Mouse (Mus musculus) MEL (cell line): ENCODE data around the gene Dvl2. TPM values are rescaled to one million over a fixed set of nuclear protein-coding genes. Genes with fewer than 3 reads are reported as not detected.
A peak's percentile ranks its signal among the peaks of the same experiment; 100 is the strongest.
"Not testable (repeated sequence)": the region's sequence is repeated elsewhere in the genome, so short reads cannot be mapped to it uniquely, and the experiment has no call there.

Experiments
- DNase-seq: peaks from one replicate; pipeline ENCODE4 v3.0.0; 2011; ENCODE audit warnings: low read depth, low spot score
- H3K27ac ChIP-seq: 2 replicates; pipeline ENCODE4 v1.5.1; 2012; ENCODE audit warnings: low read depth, mild to moderate bottlenecking, control low read depth, low read length, moderate library complexity; ENCODE audit not compliant: control insufficient read depth
- H3K27me3 ChIP-seq, 2 experiments: fragments of 150-350 bp in 1 of 2; sonication (generic) in 1 of 2; 2 replicates each; pipeline ENCODE4 v1.6.1; 2012; ENCODE audit warnings: low read length in 2 of 2, mild to moderate bottlenecking in 2 of 2, improper control_type of control experiment in 1 of 2, moderate library complexity in 1 of 2; ENCODE audit not compliant: insufficient read depth in 2 of 2, control insufficient read depth in 1 of 2
- H3K36me3 ChIP-seq, 2 experiments: 2 replicates each; pipeline ENCODE4 v1.6.1; 2012 to 2014; ENCODE audit warnings: low read length in 2 of 2, improper control_type of control experiment in 1 of 2, inconsistent platforms in 1 of 2, mild to moderate bottlenecking in 1 of 2; ENCODE audit not compliant: insufficient read depth in 2 of 2, control insufficient read depth in 1 of 2
- H3K4me1 ChIP-seq, 2 experiments: fragments of 150-350 bp in 1 of 2; sonication (generic) in 1 of 2; 2 replicates each; pipeline ENCODE4 v1.6.1; 2012; ENCODE audit warnings: low read length in 2 of 2, improper control_type of control experiment in 1 of 2, mild to moderate bottlenecking in 1 of 2; ENCODE audit not compliant: insufficient read depth in 2 of 2, control insufficient read depth in 1 of 2
- H3K4me3 ChIP-seq, 2 experiments: fragments of 150-350 bp in 1 of 2; sonication (generic) in 1 of 2; 2 replicates each; pipeline ENCODE4 v1.5.1; 2012; ENCODE audit warnings: low read depth in 2 of 2, low read length in 2 of 2, mild to moderate bottlenecking in 2 of 2, moderate library complexity in 2 of 2, control low read depth in 1 of 2, improper control_type of control experiment in 1 of 2; ENCODE audit not compliant: control insufficient read depth in 1 of 2, insufficient read depth in 1 of 2
- H3K79me2 ChIP-seq: 2 replicates; pipeline ENCODE4 v1.6.1; 2012; ENCODE audit warnings: mild to moderate bottlenecking, low read length, moderate library complexity; ENCODE audit not compliant: control insufficient read depth, poor library complexity, insufficient read depth
- H3K9ac ChIP-seq: 2 replicates; pipeline ENCODE4 v1.6.1; 2012; ENCODE audit warnings: low read depth, mild to moderate bottlenecking, control low read depth, low read length, moderate library complexity; ENCODE audit not compliant: control insufficient read depth, poor library complexity, severe bottlenecking
- H3K9me3 ChIP-seq: fragments of 150-350 bp; sonication (generic); replicated peaks from 2 replicates; pipeline ENCODE4 v1.6.1; 2012; ENCODE audit warnings: mild to moderate bottlenecking, low read length, improper control_type of control experiment, moderate library complexity; ENCODE audit not compliant: insufficient read depth
- ELF1 ChIP-seq: IDR thresholded peaks from 2 replicates; pipeline ENCODE4 v1.6.1; 2014; ENCODE audit warnings: low read depth, mild to moderate bottlenecking, inconsistent platforms, low read length, improper control_type of control experiment, moderate library complexity
- ETS1 ChIP-seq: IDR thresholded peaks from 2 replicates; pipeline ENCODE4 v1.6.1; 2012; ENCODE audit warnings: low read depth, mild to moderate bottlenecking, inconsistent platforms, low read length, improper control_type of control experiment, moderate library complexity
- MAX ChIP-seq: IDR thresholded peaks from 2 replicates; pipeline ENCODE4 v1.6.1; 2011; ENCODE audit warnings: low read length, improper control_type of control experiment
- NRF1 ChIP-seq: IDR thresholded peaks from 2 replicates; pipeline ENCODE4 v1.6.1; 2014; ENCODE audit warnings: low read depth, mild to moderate bottlenecking, inconsistent platforms, low read length, improper control_type of control experiment, moderate library complexity; ENCODE audit not compliant: poor library complexity, insufficient read depth, severe bottlenecking
- RAD21 ChIP-seq: IDR thresholded peaks from 2 replicates; pipeline ENCODE4 v1.6.1; 2011; ENCODE audit warnings: mild to moderate bottlenecking, low read depth, low read length, improper control_type of control experiment
- UBTF ChIP-seq: IDR thresholded peaks from 2 replicates; pipeline ENCODE4 v1.6.1; 2012; ENCODE audit warnings: low read depth, mild to moderate bottlenecking, inconsistent platforms, low read length, improper control_type of control experiment, moderate library complexity, borderline replicate concordance; ENCODE audit not compliant: insufficient read depth
- USF1 ChIP-seq: IDR thresholded peaks from 2 replicates; pipeline ENCODE4 v1.6.1; 2014; ENCODE audit warnings: low read depth, mild to moderate bottlenecking, inconsistent platforms, low read length, improper control_type of control experiment, moderate library complexity
- ZKSCAN1 ChIP-seq: IDR thresholded peaks from 2 replicates; pipeline ENCODE4 v1.6.1; 2012; ENCODE audit warnings: low read depth, mild to moderate bottlenecking, inconsistent platforms, low read length, improper control_type of control experiment, moderate library complexity
- polyA plus RNA-seq, 2 experiments: library from polyadenylated mRNA; stranded (reverse) in 1 of 2; unstranded in 1 of 2; fragments of >175 nt in 1 of 2; fragments of >200 nt in 1 of 2; gene quantifications; 2 replicates each; pipeline versions ENCODE4 v1.2.1 to v1.2.4; 2012; ENCODE audit warnings: low replicate concordance in 2 of 2, low read depth in 1 of 2; ENCODE audit not compliant: insufficient read length in 2 of 2, insufficient read depth in 1 of 2, missing spikeins in 1 of 2
- total RNA-seq: library from RNA; depleted of rRNA; stranded (reverse); fragments of 300-350 nt; gene quantifications from 2 replicates; pipeline ENCODE4 v1.2.3, GENCODE M21; 2012

Gene Dvl2
- total and polyA plus RNA-seq, 3 experiments = 38.5 to 40.1 TPM; not detected in 1

- Histone ChIP-seq H3K9me3 (no peaks in the 10 kb centered on the region), H3K4me1 (peaks cover 6 to 35% of the 10 kb centered on the region in 2 experiments)
- TF ChIP-seq ZKSCAN1 (peak; percentile 97), USF1 (no peak), MAX (peak; percentile 40; the same call in 1 of the 2 replicates)
- TF ChIP-seq, all 39 proteins: peak for 2
- no peak overlapping the region for H3K27ac ChIP-seq
- peak overlapping the region; percentile 82 to 86; a peak in 3 of 4 replicates for H3K4me3 ChIP-seq
- peaks cover 0 to 38% of the 10 kb centered on the region in 2 experiments; a peak in 2 of 4 replicates for H3K36me3 ChIP-seq
- DNase-seq = peak; percentile 54
- peak overlapping the region; percentile 38 for H3K9ac ChIP-seq
- H3K79me2 ChIP-seq = peaks cover 26% of the 10 kb centered on the region
- H3K27me3 ChIP-seq = no peaks in the 10 kb centered on the region
Observed at GRCm38 (mm10) chr11:70015677-70016076, 15.3 kb downstream of the Dvl2 start.

- peaks cover 0 to 40% of the 10 kb centered on the region in 2 experiments; a peak in 2 of 4 replicates for H3K36me3 ChIP-seq
- not testable (repeated sequence) for H3K4me3 ChIP-seq, H3K27ac ChIP-seq, DNase-seq, H3K9me3 ChIP-seq, H3K27me3 ChIP-seq
- H3K4me1 ChIP-seq = peaks cover 6 to 35% of the 10 kb centered on the region in 2 experiments
- peak overlapping the region; percentile 7; the same call in 1 of the 2 replicates for H3K9ac ChIP-seq
- peaks cover 26% of the 10 kb centered on the region for H3K79me2 ChIP-seq
Observed at GRCm38 (mm10) chr11:70016177-70016576, 15.8 kb downstream of the Dvl2 start.

GRCm38 (mm10) chr11:70016669-70017068, 16.3 kb downstream of the Dvl2 start, which contains the start of gene Dlg4:
Dlg4 (plus strand) TSS chr11:70016942.
- Histone ChIP-seq H3K36me3 (peaks cover 0 to 40% of the 10 kb centered on the region in 2 experiments; a peak in 2 of 4 replicates), H3K4me3 (peak within 1 kb of the TSS; percentile 64 to 86), H3K9me3 (no peaks in the 10 kb centered on the region), H3K4me1 (peaks cover 6 to 35% of the 10 kb centered on the region in 2 experiments), H3K27ac (peak within 1 kb of the TSS; percentile 48), H3K79me2 (peaks cover 26% of the 10 kb centered on the region), H3K27me3 (no peaks in the 10 kb centered on the region), H3K9ac (peak within 1 kb of the TSS; percentile 69)
- peak; percentile 54 for DNase-seq
- 0 out of 2 replicates have a peak, but pooled peaks have one; percentile 15 for TF ChIP-seq ETS1
- TF ChIP-seq UBTF = no peak
- no peak for TF ChIP-seq ELF1
- no peak for TF ChIP-seq RAD21
- 0 out of 2 replicates have a peak, but pooled peaks have one; percentile 14 for TF ChIP-seq NRF1
- TF ChIP-seq, all 39 proteins: peak for 2
